Mouse (Mus musculus): ENCODE data around the gene Gm21677. TPM values are rescaled to one million over a fixed set of nuclear protein-coding genes. Genes with fewer than 3 reads are reported as not detected.
"Not testable (repeated sequence)": the region's sequence is repeated elsewhere in the genome, so short reads cannot be mapped to it uniquely, and the experiment has no call there.

Gm21677 gene
- not detected for total RNA-seq (2022)

DNA sequence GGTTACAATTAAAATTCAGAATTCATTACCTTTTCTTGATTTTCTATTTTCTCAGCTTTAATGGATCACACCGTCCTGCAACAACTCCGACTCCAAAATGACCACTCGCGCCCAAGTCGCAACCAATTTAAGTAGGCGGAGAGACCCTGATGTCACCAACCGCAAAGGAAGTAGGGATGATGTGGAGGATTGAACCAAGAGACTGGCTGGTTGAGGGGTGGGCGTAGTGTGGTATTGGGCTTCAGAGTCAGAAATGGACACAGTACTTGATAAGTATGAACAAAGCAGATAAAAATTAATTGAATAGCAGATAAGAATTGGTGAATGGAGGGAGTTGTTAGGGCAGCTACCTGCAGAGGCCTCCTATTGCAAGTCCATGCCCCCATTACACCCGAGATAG is at the start of gene Gm21677:
Gene Gm21677 (minus strand): TSS at position 101 of the 400 bp plus-strand sequence.
- DNase-seq (ENCODE audit: low spot score in 2 of 2): not testable (repeated sequence)

DNA sequence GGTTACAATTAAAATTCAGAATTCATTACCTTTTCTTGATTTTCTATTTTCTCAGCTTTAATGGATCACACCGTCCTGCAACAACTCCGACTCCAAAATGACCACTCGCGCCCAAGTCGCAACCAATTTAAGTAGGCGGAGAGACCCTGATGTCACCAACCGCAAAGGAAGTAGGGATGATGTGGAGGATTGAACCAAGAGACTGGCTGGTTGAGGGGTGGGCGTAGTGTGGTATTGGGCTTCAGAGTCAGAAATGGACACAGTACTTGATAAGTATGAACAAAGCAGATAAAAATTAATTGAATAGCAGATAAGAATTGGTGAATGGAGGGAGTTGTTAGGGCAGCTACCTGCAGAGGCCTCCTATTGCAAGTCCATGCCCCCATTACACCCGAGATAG is 39.0 kb upstream of the Gm21677 start, which contains the start of gene Gm21693:
Gene Gm21693 (minus strand): TSS at position 101 of the 400 bp plus-strand sequence.
- not testable (repeated sequence) for DNase-seq (ENCODE audit: low spot score in 2 of 2)

DNA sequence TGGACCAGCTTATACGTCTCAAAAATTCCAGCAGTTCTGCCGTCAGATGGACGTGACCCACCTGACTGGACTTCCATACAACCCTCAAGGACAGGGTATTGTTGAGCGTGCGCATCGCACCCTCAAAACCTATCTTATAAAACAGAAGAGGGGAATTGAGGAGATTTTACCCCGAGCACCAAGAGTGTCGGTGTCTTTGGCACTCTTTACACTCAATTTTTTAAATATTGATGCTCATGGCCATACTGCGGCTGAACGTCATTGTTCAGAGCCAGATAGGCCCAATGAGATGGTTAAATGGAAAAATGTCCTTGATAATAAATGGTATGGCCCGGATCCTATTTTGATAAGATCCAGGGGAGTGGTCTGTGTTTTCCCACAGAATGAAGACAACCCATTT is 34.4 kb upstream of the Gm21677 start:
- DNase-seq (ENCODE audit: low spot score in 2 of 2): peak; percentile 18 to 27

Other genes starting within 250 kb of the Gm21677 start
- not detected for gene Gm21693, start 38.9 kb upstream of the Gm21677 start, total RNA-seq (2022)
- not detected for gene Gm21704, start 103.7 kb upstream of the Gm21677 start, total RNA-seq (2022)
- not detected for gene Gm21708, start 103.7 kb upstream of the Gm21677 start, total RNA-seq (2022)